Mouse (Mus musculus): ENCODE data around the gene Tnfrsf23. TPM values are rescaled to one million over a fixed set of nuclear protein-coding genes. Genes with fewer than 3 reads are reported as not detected.

The Tnfrsf23 gene
- total RNA-seq, 2 experiments from 2014 or later = 2.1 to 2.3 TPM

Other genes with a start within 250 kb of the Tnfrsf23 start
- 10 to 100 TPM; 13.2 to 18.5 TPM for gene Cdkn1c, start 224.8 kb downstream of the Tnfrsf23 start, total RNA-seq (2021)
- gene Slc22a18, start 212.1 kb downstream of the Tnfrsf23 start, total RNA-seq (2021) = under 1 TPM; 0.40 to 0.41 TPM
- gene Phlda2, start 182.7 kb downstream of the Tnfrsf23 start, total RNA-seq (2021) = not detected
- 100 to 1,000 TPM; 133 to 144 TPM for gene Nap1l4, start 136.8 kb downstream of the Tnfrsf23 start, total RNA-seq (2021)
- 10 to 100 TPM; 63.9 to 72.2 TPM for gene Cars, start 85.8 kb downstream of the Tnfrsf23 start, total RNA-seq (2021)
- gene Tnfrsf26, start 57.1 kb downstream of the Tnfrsf23 start, total RNA-seq (2021) = under 1 TPM; 0.18 to 0.25 TPM
- gene Tnfrsf22, start 36.2 kb downstream of the Tnfrsf23 start, total RNA-seq (2021) = 1 to 10 TPM; 4.2 to 5.1 TPM
- gene Osbpl5, start 71.1 kb upstream of the Tnfrsf23 start, total RNA-seq (2021) = 10 to 100 TPM; 48.5 to 48.6 TPM
- not detected for gene Mrgprg, start 81.1 kb upstream of the Tnfrsf23 start, total RNA-seq (2021)
- gene Mrgpre, start 98.6 kb upstream of the Tnfrsf23 start, total RNA-seq (2021) = 1 to 10 TPM; 9.1 to 9.4 TPM
- gene Nadsyn1, start 137.0 kb upstream of the Tnfrsf23 start, total RNA-seq (2021) = 1 to 10 TPM; 6.1 to 6.4 TPM
- gene Dhcr7, start 137.3 kb upstream of the Tnfrsf23 start, total RNA-seq (2021) = 10 to 100 TPM; 80.0 to 85.0 TPM
- gene Gm498, start 181.0 kb upstream of the Tnfrsf23 start, total RNA-seq (2021) = not detected